Mouse (Mus musculus) Muller cell, postnatal 12 days (primary cell): ENCODE measurements at regions not wholly inside any gene's neighbourhood (a gene's known extent, or its start where the extent isn't known, plus 50 kb on each side); places are given as distances from the start of the nearest gene placed in this dataset.
"Not testable (repeated sequence)": the region's sequence is repeated elsewhere in the genome, so short reads cannot be mapped to it uniquely, and the experiment has no call there.

ENCODE experiments used
- DNase-seq: peaks from one replicate; pipeline ENCODE4 v3.0.0-alpha.2; 2015; ENCODE audit errors: inconsistent ontology term

DNA sequence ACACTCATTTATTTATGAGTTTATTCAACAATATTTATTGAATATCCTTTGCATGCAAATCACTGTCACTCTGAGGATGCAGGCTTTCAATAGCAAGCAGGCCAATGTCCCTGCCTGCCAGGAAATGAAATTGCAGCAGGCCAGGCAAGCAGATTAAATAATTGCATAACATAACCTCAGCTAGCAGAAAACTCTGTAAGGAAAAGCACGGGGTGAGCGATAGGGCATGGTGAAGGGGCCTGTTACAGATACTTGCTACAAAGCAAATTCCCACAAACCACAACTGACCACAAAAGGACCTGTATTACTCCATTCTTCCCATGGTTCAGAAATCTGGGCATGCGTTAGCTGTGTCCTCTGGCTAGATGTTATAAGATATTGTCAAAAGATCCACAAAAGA is 509.8 kb downstream of the Bnc2 start:
- DNase-seq: peak; percentile 76

DNA sequence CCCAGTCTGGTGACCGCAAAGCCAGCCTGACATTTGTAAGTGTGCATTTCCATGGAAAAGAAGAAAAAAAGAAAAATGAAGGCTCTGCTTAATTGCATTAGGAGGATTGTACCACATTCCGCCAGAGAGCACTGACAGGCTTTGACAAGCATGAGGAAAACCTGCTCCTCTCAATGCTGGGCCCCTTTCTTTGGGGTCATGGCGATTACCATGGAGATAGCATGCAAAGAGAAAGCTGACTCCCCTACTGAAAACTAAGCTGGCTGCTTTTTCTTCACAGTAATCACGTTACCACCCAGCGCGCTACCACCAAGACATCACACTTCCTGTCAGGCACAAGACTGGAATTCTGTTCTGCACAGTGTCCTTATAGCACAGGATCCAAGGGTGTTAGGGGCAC is 502.2 kb downstream of the Bnc2 start:
- DNase-seq: peak; percentile 76

DNA sequence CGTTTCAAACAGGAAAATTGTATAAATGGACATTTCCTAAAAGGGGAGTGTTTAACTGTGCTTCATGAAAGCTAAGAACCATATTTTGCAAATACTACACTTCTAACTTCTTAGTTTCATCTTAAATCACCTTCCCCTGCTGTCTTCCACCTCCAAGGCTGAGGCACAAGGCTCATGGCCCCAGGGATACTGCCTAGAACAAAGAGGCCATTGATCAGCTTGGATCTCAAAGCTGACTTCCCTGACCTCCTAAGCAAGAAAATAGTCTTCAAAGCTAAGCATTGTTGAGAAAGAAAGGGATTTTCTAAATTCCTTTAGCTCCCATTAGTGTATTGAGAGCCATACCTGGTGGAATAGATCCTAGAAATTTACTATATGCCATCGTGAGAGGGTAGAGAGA is 501.6 kb downstream of the Bnc2 start:
- no peak for DNase-seq

DNA sequence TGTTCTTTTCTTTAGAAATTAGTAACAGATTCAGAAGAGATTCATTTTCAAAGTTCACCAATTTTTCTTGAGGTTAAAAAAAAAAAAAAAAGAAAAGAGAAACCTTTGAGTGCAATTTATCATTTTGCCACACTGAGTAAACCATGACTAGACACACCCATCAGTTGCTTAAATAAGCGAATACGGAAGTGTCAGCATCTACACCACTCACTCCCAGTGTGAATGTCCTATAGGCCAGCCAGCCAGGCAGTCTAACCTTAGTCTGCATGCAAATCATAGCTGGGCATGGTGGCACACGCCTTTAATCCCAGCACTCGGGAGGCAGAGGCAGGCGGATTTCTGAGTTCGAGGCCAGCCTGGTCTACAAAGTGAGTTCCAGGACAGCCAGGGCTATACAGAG is 498.6 kb downstream of the Bnc2 start:
- not testable (repeated sequence) for DNase-seq

DNA sequence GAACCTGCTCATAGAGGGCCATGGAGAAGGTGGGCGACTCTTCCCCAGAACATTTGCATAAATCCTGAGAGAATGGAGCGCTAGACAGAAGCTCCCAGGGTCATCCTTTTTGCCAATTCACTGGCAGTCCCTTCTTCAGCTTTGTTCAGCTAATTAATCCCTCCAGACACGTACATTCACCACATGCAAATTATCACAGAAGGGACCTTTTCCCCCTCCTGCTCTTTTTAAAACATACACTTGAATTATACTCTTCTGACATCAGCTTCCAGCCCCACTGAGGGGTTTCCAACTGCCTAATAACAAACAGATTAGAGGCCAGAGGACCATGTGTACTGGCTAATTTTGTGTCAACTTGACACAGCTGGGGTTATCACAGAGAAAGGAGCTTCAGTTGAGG is 497.2 kb downstream of the Bnc2 start:
- no peak for DNase-seq

DNA sequence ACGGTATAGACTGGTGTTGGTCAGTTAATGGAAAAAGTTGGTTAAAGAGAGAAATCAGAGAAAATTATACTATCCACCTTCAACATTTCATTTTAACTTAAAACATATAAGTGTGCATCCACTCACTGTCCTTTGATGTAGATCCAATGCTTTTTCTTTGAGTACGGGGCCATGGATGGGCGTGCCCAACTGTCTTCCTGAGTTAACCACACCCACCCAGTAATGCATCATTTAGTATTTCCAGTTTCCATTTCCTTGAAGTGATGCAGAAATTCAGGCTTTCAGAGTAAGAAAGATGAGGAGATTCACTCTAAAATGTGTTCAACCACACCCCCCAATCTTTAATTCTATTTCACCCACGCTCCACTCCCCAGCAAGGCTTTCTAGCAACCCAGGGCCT is 490.6 kb downstream of the Bnc2 start:
- DNase-seq: no peak

DNA sequence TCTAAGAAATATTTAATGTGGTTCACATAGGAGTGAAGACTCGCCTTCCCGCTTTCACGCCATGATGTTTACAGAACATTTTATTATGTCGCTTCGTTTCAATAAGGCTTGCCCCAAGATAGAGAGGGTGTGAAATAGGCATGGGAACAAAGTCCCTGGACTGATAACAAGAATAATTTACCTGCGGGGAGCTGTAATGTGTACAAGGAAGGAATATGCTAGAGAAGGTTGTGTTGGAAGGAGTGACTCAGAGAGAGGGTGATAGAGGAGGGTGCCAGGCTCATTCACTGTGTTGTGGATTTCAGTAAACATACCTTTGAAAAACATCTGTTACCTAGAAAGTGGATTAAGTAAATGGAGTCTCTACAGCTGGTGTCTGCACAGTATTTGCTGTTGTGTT is 490.2 kb downstream of the Bnc2 start:
- DNase-seq: no peak

DNA sequence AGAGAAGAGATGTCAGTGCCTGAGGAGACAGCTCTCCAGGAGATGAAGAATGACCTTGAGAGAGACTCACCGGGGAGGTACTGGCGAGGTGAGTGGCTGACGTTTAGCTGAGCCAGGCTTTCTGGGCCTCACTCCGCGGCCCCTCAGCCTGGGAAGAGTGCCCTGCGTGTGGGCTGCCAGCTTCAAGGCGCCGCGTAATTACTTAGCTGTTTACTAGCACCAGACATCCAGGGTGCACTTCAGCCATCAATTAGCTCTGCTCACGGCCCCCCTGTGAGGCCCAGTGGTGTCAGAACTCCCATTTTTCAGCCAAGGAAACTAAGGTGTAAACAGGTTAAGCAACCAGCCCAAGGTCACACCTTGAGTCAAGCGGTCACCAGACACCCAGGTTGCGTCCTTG is 485.8 kb downstream of the Bnc2 start:
- DNase-seq: no peak

DNA sequence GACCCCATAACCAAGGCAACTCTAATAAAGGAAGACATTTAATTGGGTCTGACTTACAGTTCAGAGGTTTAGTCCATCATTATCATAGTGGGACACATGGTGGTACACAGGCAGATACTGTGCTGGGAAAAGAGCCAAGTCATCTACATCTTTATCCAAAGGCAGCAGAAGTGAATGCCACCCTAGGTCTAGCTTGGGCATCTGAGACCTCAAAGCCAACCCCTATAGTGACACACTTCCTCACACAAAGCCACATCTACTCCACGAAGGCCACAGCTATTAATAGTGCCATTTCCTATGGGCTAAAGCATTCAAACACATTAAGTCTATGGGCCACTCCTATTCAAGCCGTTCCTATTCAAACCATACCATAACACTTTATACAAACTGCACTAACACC is 483.8 kb downstream of the Bnc2 start:
- DNase-seq: no peak

DNA sequence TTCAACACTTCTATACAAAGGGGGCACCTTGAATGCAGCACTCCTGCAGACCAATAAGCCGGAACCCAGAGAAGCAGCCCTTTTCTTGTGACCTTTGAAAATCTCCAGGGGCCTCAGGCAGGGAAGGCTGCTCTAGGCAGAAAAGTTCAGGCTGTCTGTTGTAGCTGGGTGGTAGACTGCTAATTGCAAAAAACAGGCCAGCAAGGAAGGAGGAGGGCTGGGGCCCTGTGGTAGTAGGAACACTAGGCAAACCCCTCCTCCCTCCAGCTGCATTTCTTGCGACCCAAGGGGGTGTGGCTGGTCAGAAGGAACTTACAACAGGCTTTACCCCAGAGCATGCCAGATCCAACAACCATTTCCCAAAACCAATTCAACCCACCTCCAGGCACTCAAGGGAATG is 482.8 kb downstream of the Bnc2 start:
- DNase-seq: no peak

DNA sequence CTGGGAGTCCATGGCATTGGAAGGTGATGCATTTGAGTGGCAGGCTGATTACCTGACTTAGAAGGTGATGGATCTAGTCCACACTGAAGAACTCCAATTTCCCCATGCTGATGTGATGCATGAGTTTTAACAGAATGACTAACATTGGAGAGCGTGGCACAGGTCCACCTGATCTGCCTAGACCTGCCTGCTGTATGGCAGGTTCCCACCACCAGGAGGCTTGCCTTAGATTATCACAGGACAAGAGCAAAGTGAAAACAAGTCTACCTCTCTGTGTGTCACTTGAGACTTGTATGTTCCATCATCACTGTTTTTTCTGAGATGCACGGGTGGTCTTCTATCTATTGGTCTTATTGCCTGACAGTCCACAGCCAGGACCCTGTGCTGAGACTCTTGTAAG is 478.3 kb downstream of the Bnc2 start:
- DNase-seq: no peak

DNA sequence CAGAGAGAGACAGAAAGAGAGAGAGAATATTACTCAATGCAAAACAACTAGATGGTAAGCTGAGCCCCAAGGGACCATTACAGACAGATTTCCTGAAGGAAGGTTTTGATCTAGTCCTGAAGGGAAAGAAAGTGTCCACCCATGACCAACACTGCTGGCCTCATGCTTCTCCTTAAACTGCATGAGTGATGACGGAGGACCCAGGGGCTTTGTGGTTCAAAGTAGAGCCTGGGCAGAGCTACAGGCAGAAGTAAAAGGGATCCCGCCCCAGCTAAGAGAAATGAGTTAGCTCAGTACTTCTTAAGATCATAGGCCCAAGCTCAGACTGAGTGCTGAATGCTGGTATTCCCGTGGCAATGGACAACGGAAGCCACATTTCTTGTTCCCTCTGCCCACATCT is 476.9 kb downstream of the Bnc2 start:
- no peak for DNase-seq

DNA sequence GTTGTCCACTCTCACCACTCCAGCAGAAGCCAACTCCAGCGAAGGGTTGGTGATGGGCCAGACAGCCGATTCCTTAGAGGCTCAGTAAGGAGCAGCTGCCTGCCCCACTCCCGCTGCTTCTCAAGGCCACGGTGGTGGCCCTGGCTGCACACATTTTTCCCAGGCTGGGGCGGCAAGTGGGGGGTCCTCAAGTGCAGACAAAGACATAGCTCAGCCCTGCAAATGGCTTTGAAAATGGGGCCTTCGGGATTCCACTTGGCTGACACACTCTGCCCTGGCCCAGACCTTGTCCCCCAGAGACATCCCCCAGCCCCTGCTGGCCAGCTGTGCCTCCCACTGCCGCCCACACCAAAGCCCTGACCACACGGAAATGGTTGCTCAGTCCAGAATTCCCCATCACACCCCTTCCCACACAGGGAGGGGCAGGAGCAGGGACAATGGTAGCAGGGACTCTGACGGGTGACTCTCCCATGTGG is 475.9 kb downstream of the Bnc2 start:
- peak; percentile 88 for DNase-seq

DNA sequence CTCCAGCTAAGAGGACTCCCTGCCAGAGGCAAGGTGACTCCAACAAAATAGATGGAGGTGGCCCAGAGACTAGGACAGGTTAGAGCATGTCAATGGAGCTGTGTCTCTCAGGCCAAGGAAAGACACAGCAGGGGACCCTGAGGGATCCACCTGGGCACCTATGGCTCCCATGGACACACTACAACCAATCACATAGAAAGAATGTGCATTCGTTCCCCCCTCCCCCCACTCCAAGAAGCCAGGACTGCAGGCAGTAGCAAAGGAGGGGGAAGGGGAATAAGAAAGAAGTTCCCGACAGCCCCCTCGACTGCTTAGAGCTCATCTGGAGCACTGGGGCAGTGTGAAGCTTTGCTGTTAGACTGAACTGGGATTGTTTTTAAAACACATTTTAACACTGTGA is 474.1 kb downstream of the Bnc2 start:
- no peak for DNase-seq

DNA sequence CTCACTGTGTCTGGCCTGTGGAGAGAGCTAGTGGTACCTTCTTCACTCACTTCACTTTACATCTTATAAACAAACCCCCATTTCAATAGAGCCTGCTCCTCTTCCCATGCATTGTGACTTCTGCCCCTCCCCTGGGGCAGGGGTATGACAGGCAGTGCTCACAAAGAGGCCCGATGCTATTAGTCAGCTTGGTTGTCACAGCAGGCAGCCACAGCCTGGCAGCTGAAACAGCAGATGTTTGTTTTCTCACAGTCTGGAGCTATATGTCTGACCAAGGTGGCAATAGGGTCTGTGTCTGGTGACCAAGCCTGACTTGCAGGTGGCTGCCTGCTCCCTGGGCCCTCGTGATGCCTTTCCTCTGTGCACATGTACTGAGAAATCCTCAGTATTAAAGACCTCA is 472.8 kb downstream of the Bnc2 start:
- peak; percentile 92 for DNase-seq

DNA sequence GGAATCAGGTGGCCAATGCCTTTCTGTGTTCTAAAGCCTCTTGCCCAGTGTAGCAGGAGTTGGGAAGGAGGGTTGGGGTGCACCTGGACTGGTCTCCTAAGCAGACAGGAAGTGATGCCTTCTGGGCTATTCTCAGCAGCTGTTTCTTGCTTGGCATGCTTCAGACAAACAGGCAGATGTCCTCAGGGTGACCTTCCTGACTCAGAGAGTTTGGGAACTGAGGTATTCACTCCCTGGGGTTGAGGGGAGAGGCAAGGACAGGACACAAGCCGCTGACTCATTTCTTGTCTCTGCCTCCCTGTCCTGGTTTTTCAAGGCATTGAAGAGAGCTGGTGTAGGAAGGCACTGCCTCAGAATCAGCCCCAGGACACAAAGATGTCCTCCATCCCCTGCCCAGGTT is 471.4 kb downstream of the Bnc2 start:
- peak; percentile 90 for DNase-seq

DNA sequence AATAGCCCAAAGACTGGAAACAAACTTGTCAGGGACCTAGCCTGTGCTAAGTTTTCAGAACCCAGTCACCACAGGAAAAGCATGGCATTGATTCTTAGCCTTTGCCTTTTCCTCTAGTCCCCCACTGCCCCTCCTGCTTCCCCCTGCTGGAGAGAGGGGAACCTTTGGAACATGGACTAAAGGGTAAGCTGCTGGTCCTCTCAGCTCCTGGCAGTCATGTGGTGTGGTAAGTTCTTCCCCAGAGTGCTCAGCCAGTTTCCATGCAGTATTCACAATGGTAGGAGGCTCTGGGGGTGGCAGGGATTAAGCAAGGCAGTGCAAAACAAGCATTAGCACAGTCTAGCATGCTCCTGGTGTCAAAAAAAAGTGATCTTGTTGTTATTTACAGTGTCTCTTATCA is 470.3 kb downstream of the Bnc2 start:
- no peak for DNase-seq

DNA sequence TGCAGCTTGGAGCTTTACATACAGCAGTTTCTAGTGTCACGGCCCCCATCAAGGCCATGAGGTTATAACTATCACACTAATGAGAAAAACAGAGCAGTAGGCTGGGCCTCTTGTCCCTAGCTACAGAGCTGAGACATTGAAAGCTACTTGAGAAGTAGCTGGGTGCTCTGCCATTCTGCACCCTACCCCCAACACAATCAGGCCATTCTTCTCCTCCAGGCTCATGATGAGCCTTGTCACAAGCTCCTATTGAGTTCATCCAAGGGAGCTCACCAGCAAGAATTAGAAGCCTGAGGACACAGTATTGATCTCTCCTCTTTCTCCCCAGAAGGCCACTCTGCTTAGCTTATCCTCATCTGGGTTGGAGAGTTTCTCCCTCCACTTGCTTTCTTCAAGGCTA is 466.9 kb downstream of the Bnc2 start:
- DNase-seq: no peak

DNA sequence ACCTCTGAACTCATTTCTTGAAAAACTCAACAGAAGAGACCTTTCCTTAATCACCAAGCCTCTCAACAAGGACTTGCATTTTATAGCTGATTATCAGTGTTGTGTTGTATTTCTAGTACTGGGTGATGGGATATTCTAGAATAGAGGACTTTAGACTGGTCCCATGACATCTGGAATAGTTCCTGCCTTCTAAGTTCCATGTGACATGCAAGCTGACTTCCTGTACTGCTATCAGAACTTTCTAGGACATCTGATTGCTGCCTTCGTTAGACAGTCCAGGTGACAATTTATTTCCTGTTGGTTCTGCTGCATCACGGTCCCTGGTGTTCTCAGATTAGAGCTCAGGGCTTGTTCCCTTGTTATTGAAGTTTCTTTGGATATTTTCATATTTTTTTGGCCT is 465.5 kb downstream of the Bnc2 start:
- DNase-seq: no peak

DNA sequence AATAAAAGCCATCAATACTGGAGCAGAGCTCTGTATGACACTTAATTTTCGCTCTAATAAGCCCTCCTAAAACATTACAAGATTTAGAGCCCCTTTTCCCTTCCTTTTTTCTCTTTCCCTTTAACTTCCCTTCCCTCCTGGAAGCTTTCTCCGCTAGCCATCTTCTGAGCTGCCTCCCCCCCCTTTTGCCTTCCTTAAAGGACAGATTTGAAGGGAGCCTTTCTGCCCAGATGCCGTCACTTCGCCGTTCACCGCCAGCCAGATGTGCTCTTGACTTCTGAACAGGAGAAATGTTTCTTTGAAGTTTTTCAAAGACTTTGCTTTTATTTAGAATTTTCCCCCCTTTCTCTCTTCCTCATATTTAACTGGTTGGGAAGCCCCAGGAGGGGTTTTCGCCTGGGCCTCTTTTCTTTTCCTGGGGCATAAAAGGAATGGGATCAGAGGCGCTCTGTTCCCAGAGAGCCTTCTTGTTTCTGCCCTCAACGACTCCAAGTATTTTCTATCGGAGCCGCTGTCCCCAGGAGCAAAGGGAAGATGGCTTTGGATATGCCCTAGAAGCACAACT is 463.7 kb downstream of the Bnc2 start:
- DNase-seq: no peak

DNA sequence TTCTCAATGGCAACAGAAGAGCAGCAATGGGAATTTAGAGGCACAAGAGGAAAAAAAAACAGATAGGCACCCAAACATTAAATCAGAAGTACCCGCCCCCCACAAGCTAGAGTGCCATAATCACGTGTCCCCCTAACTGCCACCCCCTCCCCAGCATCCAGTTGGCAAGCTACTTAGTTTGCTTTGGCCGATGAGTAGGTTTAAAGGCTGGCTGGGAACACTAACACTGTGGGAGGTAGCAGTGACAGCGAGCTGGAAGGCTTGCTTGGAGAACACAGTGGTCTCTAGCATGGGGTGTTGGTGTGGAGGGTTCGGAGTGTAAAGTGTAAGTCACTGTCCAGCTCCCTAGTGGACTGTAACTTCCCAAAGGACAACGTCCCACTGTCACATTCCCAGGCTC is 463.1 kb downstream of the Bnc2 start:
- DNase-seq: no peak

DNA sequence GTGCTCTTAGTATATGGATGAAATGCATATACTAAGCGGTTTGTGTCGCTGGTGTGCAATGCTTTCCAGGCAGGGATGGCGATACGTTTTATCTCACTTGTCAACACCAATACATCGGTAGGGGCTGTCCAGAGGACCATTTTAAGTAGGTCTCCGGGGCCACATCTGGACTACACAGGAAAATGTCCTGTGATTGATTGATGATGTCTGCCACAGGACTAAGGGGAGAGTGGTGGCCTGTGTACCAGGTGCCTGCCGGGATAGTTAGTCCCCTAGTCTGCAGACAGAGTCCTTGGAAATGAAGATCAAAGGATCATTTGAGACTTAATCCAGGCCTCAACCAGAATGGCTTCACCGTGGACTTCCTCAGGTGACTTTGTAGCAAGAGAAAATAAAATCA is 460.6 kb downstream of the Bnc2 start:
- no peak for DNase-seq

DNA sequence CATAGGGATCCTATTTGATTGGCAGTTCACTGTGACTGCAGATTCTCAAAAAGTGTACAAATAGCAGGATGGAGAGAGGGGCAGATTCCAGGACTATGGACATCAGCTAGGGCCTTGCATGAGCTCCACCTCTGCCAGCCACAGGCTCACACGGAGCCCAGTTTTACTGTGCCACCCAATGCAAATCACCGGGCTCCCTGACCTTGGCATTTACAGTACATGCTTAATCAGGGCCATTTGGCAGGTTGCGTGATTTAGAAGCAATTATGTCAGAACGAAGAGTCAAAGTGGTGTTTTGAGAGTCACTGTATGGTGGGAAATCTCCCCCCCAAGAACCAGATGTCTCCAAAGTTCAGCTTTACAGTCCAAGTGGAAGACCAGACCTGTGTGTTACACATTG is 456.1 kb downstream of the Bnc2 start:
- no peak for DNase-seq

DNA sequence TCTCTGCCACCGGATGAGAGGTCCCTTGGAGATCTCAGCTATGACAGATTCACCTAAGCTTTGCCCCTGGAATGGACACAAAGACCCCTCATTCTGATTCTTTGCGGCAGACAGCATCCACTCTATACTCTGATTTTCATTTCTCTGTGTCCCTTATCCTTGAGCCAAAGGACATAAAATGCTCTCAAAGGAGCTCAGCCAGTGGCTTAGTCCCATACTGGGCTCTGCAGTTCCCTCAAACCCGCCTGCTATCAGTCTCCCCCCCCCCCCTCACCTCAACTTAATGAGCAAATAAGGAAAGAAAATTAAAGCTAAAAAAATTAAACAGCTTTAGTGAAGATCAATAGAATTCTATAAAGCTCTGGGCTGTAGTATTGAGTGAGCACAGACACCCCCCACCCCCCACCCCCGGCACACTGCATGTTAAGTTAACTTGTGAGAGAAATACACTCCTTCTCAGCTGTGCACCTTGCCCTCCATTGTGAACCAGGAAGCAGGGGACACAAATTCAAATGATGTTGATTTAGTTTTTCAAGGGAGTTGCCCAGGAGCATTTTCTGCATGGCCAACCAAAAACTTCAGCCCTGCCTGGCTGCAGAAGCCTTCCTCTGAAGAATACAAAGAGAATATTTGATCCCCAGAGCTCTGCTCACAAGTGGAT is 452.9 kb downstream of the Bnc2 start:
- no peak for DNase-seq
